Comparison of ENCODE assay signal across 23 mouse cellular contexts in the genomic region with DNA sequence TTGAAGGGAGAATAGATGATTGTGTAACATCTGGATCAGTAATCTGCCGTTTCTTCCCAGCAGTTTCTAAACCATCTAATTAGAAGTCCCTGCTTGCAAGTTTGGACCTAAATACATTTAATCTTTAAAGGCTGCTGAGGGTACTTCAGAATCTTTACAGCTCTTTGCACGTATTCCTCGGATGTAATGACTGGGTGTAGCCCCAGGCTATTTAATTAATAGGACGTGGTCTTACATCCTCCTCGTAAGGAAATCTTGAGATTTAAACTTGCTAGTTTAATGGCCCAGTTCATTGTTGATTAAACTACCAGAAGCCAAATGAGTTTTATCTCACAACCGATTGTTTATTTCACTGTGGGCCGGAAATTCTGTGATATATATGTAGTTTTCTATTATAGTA.
"Had no signal": no experiment of that assay in that cellular context is flagged by ENCODE, and none has a peak within 500 bp of the region (broad histone marks: within the 10 kb centered on the region; RNA-seq: fewer than 3 reads in every experiment).

No protein-coding gene starts in this region.

- H3K4me3 ChIP-seq: heart, adult 2 months; heart, embryonic 13.5 days; heart, embryonic 15.5 days; hindbrain, embryonic 15.5 days; kidney, embryonic 15.5 days; limb, embryonic 13.5 days; limb, embryonic 15.5 days had no signal

- H3K9ac ChIP-seq: heart, embryonic 13.5 days; heart, embryonic 15.5 days; hindbrain, embryonic 15.5 days; kidney, embryonic 15.5 days; limb, embryonic 13.5 days; limb, embryonic 15.5 days had no signal

- H3K9me3 ChIP-seq: heart, embryonic 13.5 days; heart, embryonic 15.5 days; hindbrain, embryonic 15.5 days; kidney, embryonic 15.5 days; limb, embryonic 13.5 days; limb, embryonic 15.5 days had no signal

- ATAC-seq: hindbrain, postnatal 0 days; intestine, embryonic 16.5 days had no signal

- H3K4me2 ChIP-seq: heart, embryonic 11.5 days; heart, embryonic 13.5 days; heart, embryonic 15.5 days; hindbrain, embryonic 15.5 days; kidney, embryonic 15.5 days; limb, embryonic 13.5 days; limb, embryonic 15.5 days had no signal

- H3K36me3 ChIP-seq: heart, embryonic 13.5 days; heart, embryonic 15.5 days; hindbrain, embryonic 15.5 days; kidney, embryonic 15.5 days; limb, embryonic 13.5 days; limb, embryonic 15.5 days had no signal

- H3K4me1 ChIP-seq: hindbrain, embryonic 15.5 days; limb, embryonic 13.5 days; limb, embryonic 15.5 days had no signal

- H3K27me3 ChIP-seq: heart, embryonic 13.5 days; heart, embryonic 15.5 days; hindbrain, embryonic 15.5 days; kidney, embryonic 15.5 days; limb, embryonic 13.5 days; limb, embryonic 15.5 days had no signal

- H3K27ac ChIP-seq: heart, adult 2 months; heart, embryonic 13.5 days; heart, embryonic 15.5 days; hindbrain, embryonic 15.5 days; hindbrain, postnatal 0 days; kidney, embryonic 15.5 days; kidney, postnatal 0 days; limb, embryonic 13.5 days; limb, embryonic 15.5 days had no signal

- DNase-seq: gastrocnemius, postnatal 14 days; gastrocnemius, postnatal 36 days; heart, adult 2 months; heart, postnatal 14 days; heart, postnatal 36 days; kidney, adult 11 months; kidney, adult 2 months; kidney, adult 9 months; kidney, postnatal 14 days; kidney, postnatal 36 days; layer of hippocampus, adult 9-11 months; layer of hippocampus, postnatal 36 days; left cerebral cortex, postnatal 4 days had no signal
